Mouse (Mus musculus) lung, adult 2 months (tissue): ENCODE measurements around the gene Gm27021.

Experiments used
- CTCF ChIP-seq: fragments of 200-500 bp; IDR thresholded peaks from 2 replicates; pipeline ENCODE4 v1.5.1; 2011; ENCODE audit warnings: mild to moderate bottlenecking, low read length, control low read depth; ENCODE audit not compliant: insufficient read depth
- POLR2A ChIP-seq: fragments of 200-500 bp; IDR thresholded peaks from 2 replicates; pipeline ENCODE4 v1.6.1; 2011; ENCODE audit warnings: low read depth, mild to moderate bottlenecking, control low read depth, low read length, borderline replicate concordance; ENCODE audit errors: extremely low read depth

- TF ChIP-seq POLR2A (no peak), CTCF (no peak)
These were observed 25.1 kb upstream of the Gm27021 start for GRCm38 (mm10) chr8:120692934-120693333.
